Mouse (Mus musculus): ENCODE results near the gene Scp2. TPM values are rescaled to one million over a fixed set of nuclear protein-coding genes. Genes with fewer than 3 reads are reported as not detected.

The Scp2 gene
- polyA plus RNA-seq, 1 experiment from 2014 or later = 265 TPM

GRCm38 (mm10) chr4:108045136-108046107 is 99.4 kb downstream of the Scp2 start:
- no peaks in the 10 kb centered on the region for H3K9me3 ChIP-seq (replicated peaks; ENCODE audit: control insufficient read depth, low read length)
- H3K27ac ChIP-seq (ENCODE audit: low read depth, low read length) = no peak overlapping the region
- H3K4me2 ChIP-seq (ENCODE audit: low read length) = no peak overlapping the region
- no peaks in the 10 kb centered on the region for H3K4me1 ChIP-seq (ENCODE audit: control insufficient read depth, insufficient read depth, low read length)
- no peak for ATAC-seq
- no peak for DNase-seq (ENCODE audit: low spot score)
- no peak overlapping the region for H3K4me3 ChIP-seq (ENCODE audit: low read depth, low read length)
- H3K27me3 ChIP-seq (replicated peaks; ENCODE audit: control insufficient read depth, insufficient read depth, low read length) = no peaks in the 10 kb centered on the region
- peaks cover 31% of the 10 kb centered on the region for H3K36me3 ChIP-seq (ENCODE audit: control insufficient read depth, insufficient read depth, low read length)
- no peak overlapping the region for H3K9ac ChIP-seq (ENCODE audit: low read length)
- WGBS = 79% methylated on average over 19 of the region's 19 CpGs

DNA sequence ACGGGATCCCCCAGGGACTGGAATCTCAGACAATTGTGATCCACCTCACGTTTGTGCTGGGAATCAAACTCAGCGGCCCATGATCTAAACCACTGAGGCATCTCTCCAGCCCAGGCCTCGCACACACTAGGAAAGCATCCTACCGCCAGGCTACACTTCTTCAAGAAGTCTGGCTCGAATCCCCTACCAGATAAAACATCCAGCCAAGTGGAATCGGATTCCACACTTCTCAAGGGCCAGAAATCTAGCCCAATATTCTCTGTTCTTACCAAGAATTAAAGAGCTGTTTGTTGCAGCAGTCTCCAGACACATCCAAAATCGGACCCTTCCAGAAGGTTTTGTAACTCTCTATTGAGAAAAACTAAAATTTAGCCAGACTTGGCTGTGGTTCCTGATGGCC is 107.8 kb downstream of the Scp2 start:
- H3K27ac ChIP-seq (ENCODE audit: low read depth, low read length) = no peak overlapping the region
- H3K4me1 ChIP-seq (ENCODE audit: control insufficient read depth, insufficient read depth, low read length) = no peaks in the 10 kb centered on the region
- no peaks in the 10 kb centered on the region for H3K36me3 ChIP-seq (ENCODE audit: control insufficient read depth, insufficient read depth, low read length)
- DNase-seq (ENCODE audit: low spot score) (peak; percentile 9), ATAC-seq (no peak)
- no peaks in the 10 kb centered on the region for H3K9me3 ChIP-seq (replicated peaks; ENCODE audit: control insufficient read depth, low read length)
- H3K9ac ChIP-seq (ENCODE audit: low read length) = no peak overlapping the region
- no peak overlapping the region for H3K4me3 ChIP-seq (ENCODE audit: low read depth, low read length)
- peaks cover 11% of the 10 kb centered on the region for H3K27me3 ChIP-seq (replicated peaks; ENCODE audit: control insufficient read depth, insufficient read depth, low read length)
- no peak overlapping the region for H3K4me2 ChIP-seq (ENCODE audit: low read length)
- 60% methylated on average over 8 of the region's 8 CpGs for WGBS

DNA sequence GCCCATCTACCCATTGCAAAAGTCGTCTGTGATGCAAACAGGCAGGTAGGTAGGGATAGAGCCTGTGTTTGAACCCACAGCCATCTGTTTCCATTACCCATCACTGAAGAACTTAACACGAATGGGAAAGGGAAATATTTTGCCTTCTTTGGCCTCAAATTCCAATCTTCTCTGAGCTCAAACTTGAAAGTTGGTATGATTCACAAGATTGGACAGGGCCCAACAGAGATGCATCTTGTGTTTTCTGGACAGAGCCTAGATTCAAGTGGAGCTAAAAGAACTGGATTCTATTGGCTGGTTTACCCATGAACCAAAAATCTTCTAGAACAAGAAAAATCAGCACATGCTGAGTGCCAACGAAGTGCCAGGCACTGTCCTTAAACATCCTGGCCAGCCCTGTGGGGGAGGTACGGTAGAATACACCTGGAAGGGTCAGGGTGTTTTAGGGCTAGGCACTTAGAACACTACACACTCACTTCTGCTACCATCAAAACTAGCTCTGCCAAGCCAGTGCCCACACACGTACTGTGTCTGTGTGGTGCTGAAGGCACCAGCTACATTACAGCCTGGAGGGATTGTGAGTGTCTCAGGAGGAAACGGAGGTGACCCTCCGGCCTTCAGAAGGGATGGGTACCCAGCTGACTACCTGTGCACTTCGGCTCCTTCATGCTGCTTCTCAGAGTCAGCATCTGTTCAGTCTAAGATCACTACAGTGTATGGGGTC is 111.6 kb downstream of the Scp2 start:
- ATAC-seq (no peak), DNase-seq (ENCODE audit: low spot score) (no peak)
- Histone ChIP-seq H3K27ac (ENCODE audit: low read depth, low read length) (no peak overlapping the region), H3K9ac (ENCODE audit: low read length) (no peak overlapping the region), H3K27me3 (replicated peaks; ENCODE audit: control insufficient read depth, insufficient read depth, low read length) (peaks cover 37% of the 10 kb centered on the region), H3K9me3 (replicated peaks; ENCODE audit: control insufficient read depth, low read length) (no peaks in the 10 kb centered on the region), H3K4me2 (ENCODE audit: low read length) (no peak overlapping the region), H3K4me1 (ENCODE audit: control insufficient read depth, insufficient read depth, low read length) (0 out of 2 replicates have a peak, but pooled peaks cover 3% of the 10 kb centered on the region), H3K4me3 (ENCODE audit: low read depth, low read length) (no peak overlapping the region), H3K36me3 (ENCODE audit: control insufficient read depth, insufficient read depth, low read length) (no peaks in the 10 kb centered on the region)
- 80% methylated on average over 8 of the region's 8 CpGs for WGBS

DNA sequence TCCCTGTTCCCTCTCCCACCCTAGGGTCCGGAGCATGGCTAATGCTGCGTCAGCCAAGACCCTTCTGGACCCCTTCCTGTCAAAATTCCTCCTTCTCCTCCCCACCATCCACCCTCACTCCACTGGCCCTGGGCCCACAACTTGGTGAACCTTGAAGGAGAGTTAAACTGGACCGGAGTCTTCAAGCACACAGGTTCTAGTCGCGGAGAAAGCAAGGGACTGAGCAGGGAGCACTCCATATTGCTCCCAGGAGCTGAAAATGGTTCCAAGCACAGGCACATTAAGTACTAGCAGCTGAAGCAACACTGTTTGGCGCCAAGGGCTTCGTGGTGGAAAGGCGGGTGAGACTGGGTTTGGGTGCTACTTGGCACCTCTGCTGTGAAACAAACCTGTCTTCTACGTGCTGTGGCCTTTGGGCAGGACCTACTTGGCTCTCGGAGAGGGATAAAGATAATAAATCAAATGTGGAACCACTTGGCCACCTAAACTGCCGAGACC is 112.4 kb downstream of the Scp2 start:
- Histone ChIP-seq H3K9me3 (replicated peaks; ENCODE audit: control insufficient read depth, low read length) (no peaks in the 10 kb centered on the region), H3K36me3 (ENCODE audit: control insufficient read depth, insufficient read depth, low read length) (no peaks in the 10 kb centered on the region), H3K4me3 (ENCODE audit: low read depth, low read length) (peak overlapping the region; percentile 57), H3K4me1 (ENCODE audit: control insufficient read depth, insufficient read depth, low read length) (0 out of 2 replicates have a peak, but pooled peaks cover 3% of the 10 kb centered on the region), H3K27me3 (replicated peaks; ENCODE audit: control insufficient read depth, insufficient read depth, low read length) (peaks cover 37% of the 10 kb centered on the region), H3K27ac (ENCODE audit: low read depth, low read length) (no peak overlapping the region), H3K4me2 (ENCODE audit: low read length) (peak overlapping the region; percentile 97), H3K9ac (ENCODE audit: low read length) (no peak overlapping the region)
- 41% methylated on average over 11 of the region's 11 CpGs for WGBS
- no peak for ATAC-seq
- DNase-seq (ENCODE audit: low spot score) = no peak

DNA sequence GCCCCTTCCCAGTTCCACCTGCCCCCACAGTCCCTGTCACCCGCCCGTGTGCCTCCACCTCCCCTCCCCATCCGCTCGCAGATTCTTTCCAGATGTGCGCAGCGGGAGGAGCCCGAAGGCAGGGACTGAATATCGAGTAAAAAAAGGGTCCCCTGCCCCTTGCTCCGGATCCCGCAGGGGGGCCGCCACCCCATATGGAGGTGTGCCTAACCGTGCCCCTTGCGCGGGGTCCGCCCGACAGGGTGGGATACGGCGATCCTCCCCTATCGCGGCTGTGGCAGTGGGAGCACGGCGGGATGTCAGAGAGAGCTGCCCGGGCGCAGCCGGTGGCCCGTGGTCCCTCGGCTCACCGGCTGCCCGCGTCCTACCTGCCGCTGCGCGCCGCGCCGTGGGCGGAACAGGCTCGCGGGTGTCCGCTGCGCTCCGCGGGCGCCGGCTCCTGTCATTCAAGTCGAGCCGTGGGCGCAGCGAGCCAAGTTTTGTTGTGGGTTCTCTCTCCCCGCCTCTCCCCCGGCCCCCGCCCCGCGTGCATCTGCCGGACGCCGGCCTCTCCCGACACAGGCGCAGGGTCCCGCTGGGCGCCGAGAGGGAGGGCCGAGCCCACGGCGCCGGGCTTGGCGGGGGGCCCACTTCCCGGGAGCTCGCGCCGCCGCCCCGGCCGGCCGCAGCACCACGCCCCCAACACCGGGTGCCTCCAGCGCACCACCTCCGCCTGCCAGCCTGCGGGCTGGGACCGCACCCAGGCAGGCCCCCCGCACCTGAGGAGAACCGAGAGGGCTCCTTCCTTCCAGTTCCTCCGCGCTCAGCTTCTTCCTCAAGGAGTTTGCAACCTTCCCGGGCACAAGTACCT is 113.1 kb downstream of the Scp2 start:
- Histone ChIP-seq H3K9me3 (replicated peaks; ENCODE audit: control insufficient read depth, low read length) (no peaks in the 10 kb centered on the region), H3K27ac (ENCODE audit: low read depth, low read length) (no peak overlapping the region), H3K27me3 (replicated peaks; ENCODE audit: control insufficient read depth, insufficient read depth, low read length) (peaks cover 37% of the 10 kb centered on the region), H3K4me3 (ENCODE audit: low read depth, low read length) (peak overlapping the region; percentile 57), H3K9ac (ENCODE audit: low read length) (peak overlapping the region; percentile 61), H3K4me2 (ENCODE audit: low read length) (peak overlapping the region; percentile 97), H3K36me3 (ENCODE audit: control insufficient read depth, insufficient read depth, low read length) (no peaks in the 10 kb centered on the region), H3K4me1 (ENCODE audit: control insufficient read depth, insufficient read depth, low read length) (0 out of 2 replicates have a peak, but pooled peaks cover 3% of the 10 kb centered on the region)
- under 1% methylated on average over 66 of the region's 86 CpGs for WGBS
- DNase-seq (ENCODE audit: low spot score) = peak; percentile 56
- ATAC-seq = peak; percentile 37; the same call in 1 of the 2 replicates

- Histone ChIP-seq H3K4me2 (ENCODE audit: low read length) (peak overlapping the region; percentile 97), H3K4me3 (ENCODE audit: low read depth, low read length) (peak overlapping the region; percentile 57), H3K36me3 (ENCODE audit: control insufficient read depth, insufficient read depth, low read length) (no peaks in the 10 kb centered on the region), H3K9ac (ENCODE audit: low read length) (peak overlapping the region; percentile 61), H3K4me1 (ENCODE audit: control insufficient read depth, insufficient read depth, low read length) (0 out of 2 replicates have a peak, but pooled peaks cover 3% of the 10 kb centered on the region), H3K27ac (ENCODE audit: low read depth, low read length) (no peak overlapping the region), H3K27me3 (replicated peaks; ENCODE audit: control insufficient read depth, insufficient read depth, low read length) (peaks cover 37% of the 10 kb centered on the region), H3K9me3 (replicated peaks; ENCODE audit: control insufficient read depth, low read length) (no peaks in the 10 kb centered on the region)
- 2% methylated on average over 22 of the region's 22 CpGs for WGBS
- no peak for ATAC-seq
- DNase-seq (ENCODE audit: low spot score) = no peak
Observed at GRCm38 (mm10) chr4:108030888-108031501, 113.8 kb downstream of the Scp2 start.

- Histone ChIP-seq H3K27me3 (replicated peaks; ENCODE audit: control insufficient read depth, insufficient read depth, low read length) (peaks cover 20% of the 10 kb centered on the region), H3K9ac (ENCODE audit: low read length) (no peak overlapping the region), H3K4me2 (ENCODE audit: low read length) (no peak overlapping the region), H3K4me3 (ENCODE audit: low read depth, low read length) (no peak overlapping the region), H3K9me3 (replicated peaks; ENCODE audit: control insufficient read depth, low read length) (no peaks in the 10 kb centered on the region), H3K4me1 (ENCODE audit: control insufficient read depth, insufficient read depth, low read length) (0 out of 2 replicates have a peak, but pooled peaks cover 3% of the 10 kb centered on the region), H3K36me3 (ENCODE audit: control insufficient read depth, insufficient read depth, low read length) (no peaks in the 10 kb centered on the region), H3K27ac (ENCODE audit: low read depth, low read length) (no peak overlapping the region)
- DNase-seq (ENCODE audit: low spot score) = no peak
- ATAC-seq = no peak
- WGBS = 33% methylated on average over 3 of the region's 3 CpGs
Observed at GRCm38 (mm10) chr4:108026193-108026592, 118.6 kb downstream of the Scp2 start.

- H3K4me1 ChIP-seq (ENCODE audit: control insufficient read depth, insufficient read depth, low read length) = no peaks in the 10 kb centered on the region
- peaks cover 10% of the 10 kb centered on the region for H3K27me3 ChIP-seq (replicated peaks; ENCODE audit: control insufficient read depth, insufficient read depth, low read length)
- no peak overlapping the region for H3K4me2 ChIP-seq (ENCODE audit: low read length)
- no peak overlapping the region for H3K4me3 ChIP-seq (ENCODE audit: low read depth, low read length)
- H3K9me3 ChIP-seq (replicated peaks; ENCODE audit: control insufficient read depth, low read length) = no peaks in the 10 kb centered on the region
- no peak overlapping the region for H3K27ac ChIP-seq (ENCODE audit: low read depth, low read length)
- DNase-seq (ENCODE audit: low spot score) (no peak), ATAC-seq (no peak)
- 4% methylated on average over 10 of the region's 10 CpGs for WGBS
- H3K9ac ChIP-seq (ENCODE audit: low read length) = no peak overlapping the region
- no peaks in the 10 kb centered on the region for H3K36me3 ChIP-seq (ENCODE audit: control insufficient read depth, insufficient read depth, low read length)
Observed at GRCm38 (mm10) chr4:108025269-108025668, 119.5 kb downstream of the Scp2 start.
